Mouse (Mus musculus): ENCODE measurements around the gene Cst9. TPM values are rescaled to one million over a fixed set of nuclear protein-coding genes. Genes with fewer than 3 reads are reported as not detected.

Gene Cst9
- not detected in 2 replicates for polyA plus RNA-seq (2014; fragmentation: Nextera tagmentation; extraction: Ambion mirVana)

DNA sequence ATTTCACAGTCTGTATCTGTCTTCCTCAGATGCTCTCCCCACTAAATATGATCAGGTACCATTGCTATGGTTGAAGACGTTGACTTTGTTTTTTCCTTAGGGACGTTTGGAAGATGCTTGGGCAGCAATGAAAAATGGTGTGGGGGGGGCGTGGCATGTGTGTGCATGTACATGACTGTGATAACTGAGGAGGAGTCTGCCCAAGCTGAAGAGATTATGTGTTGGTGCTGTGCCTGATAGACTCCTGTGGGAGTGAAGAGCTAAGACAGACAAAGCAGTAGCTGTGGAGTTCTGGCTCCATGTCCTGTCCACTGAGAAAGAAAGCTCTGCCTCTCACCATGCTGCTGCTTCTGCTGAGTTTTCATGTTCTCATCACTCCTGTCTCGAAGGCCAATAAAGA lies at the start of gene Cst9:
Gene Cst9 (plus strand): TSS at position 236 of the 400 bp plus-strand sequence.
- H3K9ac ChIP-seq (replicated peaks; ENCODE audit: low read length): no peak within 1 kb of the TSS
- DNase-seq (no peak), ATAC-seq (ENCODE audit: low FRiP score, low TSS enrichment) (no peak)
- no peaks in the 10 kb centered on the region for H3K36me3 ChIP-seq (ENCODE audit: control insufficient read depth, insufficient read depth, low read length)
- H3K9me3 ChIP-seq (ENCODE audit: control insufficient read depth, low read length): no peaks in the 10 kb centered on the region
- H3K4me2 ChIP-seq (ENCODE audit: low read length): no peak within 1 kb of the TSS
- 76% methylated on average over 4 of the region's 4 CpGs for WGBS
- no peaks in the 10 kb centered on the region for H3K4me1 ChIP-seq (ENCODE audit: control insufficient read depth, insufficient read depth, low read length)
- H3K27me3 ChIP-seq (ENCODE audit: control insufficient read depth, insufficient read depth, low read length): no peaks in the 10 kb centered on the region
- H3K4me3 ChIP-seq (replicated peaks; ENCODE audit: low read depth, low read length): no peak within 1 kb of the TSS
- H3K27ac ChIP-seq (replicated peaks; ENCODE audit: low read depth, low read length): no peak within 1 kb of the TSS

DNA sequence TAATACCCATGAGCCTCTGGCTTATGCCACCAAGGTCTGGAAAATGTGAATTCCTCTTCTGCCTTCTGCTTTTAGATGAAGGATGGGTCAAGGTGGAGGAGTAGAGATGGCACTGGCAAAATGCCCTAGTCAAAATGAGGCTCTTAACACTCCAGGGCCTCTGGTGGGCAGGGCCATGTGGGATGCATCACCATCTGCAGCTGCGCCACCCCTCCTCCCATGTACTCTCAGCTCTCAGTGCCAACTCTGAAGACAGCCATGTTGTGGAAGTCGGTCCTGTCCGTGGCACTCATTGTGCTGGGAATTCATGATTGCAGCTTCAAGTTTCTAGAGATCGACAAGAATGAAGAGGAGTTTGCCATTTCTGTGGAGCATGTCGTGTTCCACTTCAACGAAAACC lies 45.8 kb upstream of the Cst9 start, which contains the start of gene Cst12:
Gene Cst12 (plus strand): TSS at position 220 of the 400 bp plus-strand sequence.
- ATAC-seq (ENCODE audit: low FRiP score, low TSS enrichment): no peak
- H3K36me3 ChIP-seq (ENCODE audit: control insufficient read depth, insufficient read depth, low read length): no peaks in the 10 kb centered on the region
- H3K4me1 ChIP-seq (ENCODE audit: control insufficient read depth, insufficient read depth, low read length): no peaks in the 10 kb centered on the region
- DNase-seq: no peak
- no peaks in the 10 kb centered on the region for H3K9me3 ChIP-seq (ENCODE audit: control insufficient read depth, low read length)
- no peaks in the 10 kb centered on the region for H3K27me3 ChIP-seq (ENCODE audit: control insufficient read depth, insufficient read depth, low read length)
- no peak within 1 kb of the TSS for H3K4me2 ChIP-seq (ENCODE audit: low read length)
- WGBS: 97% methylated on average over 6 of the region's 6 CpGs
- no peak within 1 kb of the TSS for H3K9ac ChIP-seq (replicated peaks; ENCODE audit: low read length)
- no peak within 1 kb of the TSS for H3K4me3 ChIP-seq (replicated peaks; ENCODE audit: low read depth, low read length)
- H3K27ac ChIP-seq (replicated peaks; ENCODE audit: low read depth, low read length): no peak within 1 kb of the TSS

DNA sequence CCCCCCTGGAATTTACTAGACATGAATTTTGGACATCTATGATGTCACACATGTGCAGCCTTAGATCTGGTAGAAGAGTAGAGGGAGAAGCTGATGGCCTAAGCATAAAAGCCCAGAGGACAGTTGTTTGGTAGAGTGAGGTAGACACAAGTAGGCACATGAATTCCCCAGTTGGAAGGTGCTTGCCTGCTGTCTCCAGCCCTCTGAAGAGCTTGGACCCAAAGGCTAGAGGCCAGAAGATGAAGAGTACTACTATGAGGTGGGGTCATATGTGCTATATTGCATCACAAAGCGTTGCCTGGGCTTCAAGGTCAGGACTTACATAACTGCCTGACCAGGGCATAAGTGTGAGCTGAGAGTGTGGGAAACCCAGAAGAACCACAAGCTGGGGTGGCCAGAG lies 36.5 kb upstream of the Cst9 start, which contains the start of gene Cst8:
Gene Cst8 (plus strand): TSS at position 301 of the 400 bp plus-strand sequence.
- H3K4me3 ChIP-seq (replicated peaks; ENCODE audit: low read depth, low read length): no peak within 1 kb of the TSS
- no peak within 1 kb of the TSS for H3K4me2 ChIP-seq (ENCODE audit: low read length)
- H3K36me3 ChIP-seq (ENCODE audit: control insufficient read depth, insufficient read depth, low read length): no peaks in the 10 kb centered on the region
- H3K27me3 ChIP-seq (ENCODE audit: control insufficient read depth, insufficient read depth, low read length): no peaks in the 10 kb centered on the region
- no peak for ATAC-seq (ENCODE audit: low FRiP score, low TSS enrichment)
- DNase-seq: no peak
- H3K4me1 ChIP-seq (ENCODE audit: control insufficient read depth, insufficient read depth, low read length): no peaks in the 10 kb centered on the region
- no peak within 1 kb of the TSS for H3K27ac ChIP-seq (replicated peaks; ENCODE audit: low read depth, low read length)
- H3K9me3 ChIP-seq (ENCODE audit: control insufficient read depth, low read length): no peaks in the 10 kb centered on the region
- H3K9ac ChIP-seq (replicated peaks; ENCODE audit: low read length): no peak within 1 kb of the TSS
- WGBS: 92% methylated on average over 1 of the region's 1 CpGs

DNA sequence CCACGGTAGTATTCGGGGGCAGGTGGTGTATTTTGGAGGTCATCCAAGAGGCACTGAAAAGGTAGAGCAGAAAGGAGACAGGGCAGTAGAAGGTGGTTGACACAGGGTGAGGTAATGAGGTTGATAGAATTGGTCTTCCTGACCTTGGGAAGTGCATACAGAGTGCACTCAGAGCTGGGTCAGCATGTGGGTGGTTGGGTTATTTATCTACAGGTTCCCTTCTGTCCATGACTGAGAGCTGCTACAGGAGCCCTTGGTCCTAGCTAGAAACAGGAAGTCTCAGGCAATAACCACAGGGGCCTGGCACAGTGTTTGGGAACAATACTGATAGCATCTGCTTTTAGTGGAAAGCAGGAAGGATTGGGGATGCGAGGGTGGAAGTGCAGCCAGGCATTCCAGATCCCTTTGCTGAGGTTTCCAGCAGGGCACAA lies 33.4 kb upstream of the Cst9 start:
- WGBS: 78% methylated on average over 3 of the region's 3 CpGs

DNA sequence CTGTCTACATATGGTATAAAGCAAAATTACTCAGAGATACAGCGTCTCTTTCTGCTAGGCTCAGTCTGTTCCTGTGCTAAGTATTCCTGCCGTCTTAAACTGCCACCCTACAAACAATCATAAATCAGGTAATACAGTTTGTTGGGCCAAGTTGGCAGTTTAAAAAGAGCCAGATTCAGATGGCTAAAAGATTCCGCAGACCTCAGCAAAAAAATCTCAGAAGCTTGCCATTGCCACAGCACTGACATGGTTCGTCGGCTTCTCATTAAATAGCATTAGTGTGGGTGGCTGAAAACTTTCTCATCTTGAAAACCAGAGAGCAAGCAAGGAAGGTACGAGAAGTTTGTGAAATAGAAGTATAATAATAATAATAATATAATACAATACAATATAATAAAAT lies 28.3 kb upstream of the Cst9 start:
- Histone ChIP-seq H3K4me3 (replicated peaks; ENCODE audit: low read depth, low read length) (no peak overlapping the region), H3K4me1 (ENCODE audit: control insufficient read depth, insufficient read depth, low read length) (no peaks in the 10 kb centered on the region), H3K9me3 (ENCODE audit: control insufficient read depth, low read length) (no peaks in the 10 kb centered on the region), H3K9ac (replicated peaks; ENCODE audit: low read length) (no peak overlapping the region), H3K27me3 (ENCODE audit: control insufficient read depth, insufficient read depth, low read length) (no peaks in the 10 kb centered on the region), H3K36me3 (ENCODE audit: control insufficient read depth, insufficient read depth, low read length) (no peaks in the 10 kb centered on the region), H3K4me2 (ENCODE audit: low read length) (no peak overlapping the region), H3K27ac (replicated peaks; ENCODE audit: low read depth, low read length) (no peak overlapping the region)
- 80% methylated on average over 6 of the region's 6 CpGs for WGBS
- DNase-seq (no peak), ATAC-seq (ENCODE audit: low FRiP score, low TSS enrichment) (no peak)

More for the DNA sequence above, 33.4 kb upstream of the Cst9 start:
- Histone ChIP-seq H3K9me3 (ENCODE audit: control insufficient read depth, low read length) (no peaks in the 10 kb centered on the region), H3K36me3 (ENCODE audit: control insufficient read depth, insufficient read depth, low read length) (no peaks in the 10 kb centered on the region), H3K4me3 (replicated peaks; ENCODE audit: low read depth, low read length) (no peak overlapping the region), H3K4me1 (ENCODE audit: control insufficient read depth, insufficient read depth, low read length) (no peaks in the 10 kb centered on the region), H3K4me2 (ENCODE audit: low read length) (no peak overlapping the region), H3K27me3 (ENCODE audit: control insufficient read depth, insufficient read depth, low read length) (no peaks in the 10 kb centered on the region), H3K9ac (replicated peaks; ENCODE audit: low read length) (no peak overlapping the region), H3K27ac (replicated peaks; ENCODE audit: low read depth, low read length) (no peak overlapping the region)
- ATAC-seq (ENCODE audit: low FRiP score, low TSS enrichment) (no peak), DNase-seq (no peak)

DNA sequence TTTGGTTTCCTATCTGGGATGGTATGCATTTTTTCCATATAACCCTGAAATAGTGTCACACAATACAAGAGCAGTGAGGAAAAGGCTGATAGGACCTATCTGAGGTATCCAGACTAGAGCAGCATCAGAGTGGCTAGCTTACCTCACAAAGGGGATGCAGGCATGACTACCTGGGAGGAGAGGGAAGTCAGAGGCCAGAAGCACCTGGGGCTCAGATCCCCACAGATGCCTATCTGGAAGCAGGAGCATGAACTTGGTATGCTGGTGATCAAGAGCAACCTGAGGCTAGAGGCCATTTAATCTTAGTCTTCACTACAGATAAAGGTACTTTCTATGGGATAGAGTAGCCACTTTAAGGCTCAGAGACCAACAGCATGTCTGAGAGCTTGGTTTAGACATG lies 15.0 kb upstream of the Cst9 start, which contains the start of gene Cst13:
Gene Cst13 (plus strand): TSS at position 173 of the 400 bp plus-strand sequence.
- Histone ChIP-seq H3K9me3 (ENCODE audit: control insufficient read depth, low read length) (no peaks in the 10 kb centered on the region), H3K4me3 (replicated peaks; ENCODE audit: low read depth, low read length) (no peak within 1 kb of the TSS), H3K27me3 (ENCODE audit: control insufficient read depth, insufficient read depth, low read length) (no peaks in the 10 kb centered on the region), H3K4me2 (ENCODE audit: low read length) (no peak within 1 kb of the TSS), H3K36me3 (ENCODE audit: control insufficient read depth, insufficient read depth, low read length) (no peaks in the 10 kb centered on the region), H3K27ac (replicated peaks; ENCODE audit: low read depth, low read length) (no peak within 1 kb of the TSS), H3K9ac (replicated peaks; ENCODE audit: low read length) (no peak within 1 kb of the TSS), H3K4me1 (ENCODE audit: control insufficient read depth, insufficient read depth, low read length) (no peaks in the 10 kb centered on the region)
- ATAC-seq (ENCODE audit: low FRiP score, low TSS enrichment) (no peak), DNase-seq (no peak)

DNA sequence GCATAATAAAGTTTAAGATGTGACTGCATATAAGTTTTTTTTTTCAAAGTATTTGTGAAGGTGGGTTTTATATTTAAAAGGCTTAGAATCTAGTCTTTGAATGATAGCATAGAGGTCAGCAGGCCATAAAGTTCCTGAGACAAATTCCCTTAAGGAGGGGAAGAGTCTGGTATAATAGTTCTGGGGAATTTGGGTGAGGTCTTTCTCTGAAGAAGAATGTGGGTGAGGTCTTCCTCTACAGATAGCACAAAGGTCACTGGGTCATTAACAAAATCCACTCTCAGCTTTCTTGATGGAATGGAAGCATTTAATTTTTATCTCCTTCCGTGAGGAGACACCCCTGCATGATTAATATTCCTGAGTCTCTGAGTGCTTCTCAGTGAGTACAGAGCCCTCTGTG lies 9.0 kb upstream of the Cst9 start:
- DNase-seq: no peak
- H3K9ac ChIP-seq (replicated peaks; ENCODE audit: low read length): no peak overlapping the region
- no peak overlapping the region for H3K27ac ChIP-seq (replicated peaks; ENCODE audit: low read depth, low read length)
- no peak overlapping the region for H3K4me2 ChIP-seq (ENCODE audit: low read length)
- no peak overlapping the region for H3K4me3 ChIP-seq (replicated peaks; ENCODE audit: low read depth, low read length)
- 62% methylated on average over 1 of the region's 1 CpGs for WGBS
- ATAC-seq (ENCODE audit: low FRiP score, low TSS enrichment): no peak
- H3K9me3 ChIP-seq (ENCODE audit: control insufficient read depth, low read length): no peaks in the 10 kb centered on the region
- H3K4me1 ChIP-seq (ENCODE audit: control insufficient read depth, insufficient read depth, low read length): no peaks in the 10 kb centered on the region
- no peaks in the 10 kb centered on the region for H3K36me3 ChIP-seq (ENCODE audit: control insufficient read depth, insufficient read depth, low read length)
- no peaks in the 10 kb centered on the region for H3K27me3 ChIP-seq (ENCODE audit: control insufficient read depth, insufficient read depth, low read length)

DNA sequence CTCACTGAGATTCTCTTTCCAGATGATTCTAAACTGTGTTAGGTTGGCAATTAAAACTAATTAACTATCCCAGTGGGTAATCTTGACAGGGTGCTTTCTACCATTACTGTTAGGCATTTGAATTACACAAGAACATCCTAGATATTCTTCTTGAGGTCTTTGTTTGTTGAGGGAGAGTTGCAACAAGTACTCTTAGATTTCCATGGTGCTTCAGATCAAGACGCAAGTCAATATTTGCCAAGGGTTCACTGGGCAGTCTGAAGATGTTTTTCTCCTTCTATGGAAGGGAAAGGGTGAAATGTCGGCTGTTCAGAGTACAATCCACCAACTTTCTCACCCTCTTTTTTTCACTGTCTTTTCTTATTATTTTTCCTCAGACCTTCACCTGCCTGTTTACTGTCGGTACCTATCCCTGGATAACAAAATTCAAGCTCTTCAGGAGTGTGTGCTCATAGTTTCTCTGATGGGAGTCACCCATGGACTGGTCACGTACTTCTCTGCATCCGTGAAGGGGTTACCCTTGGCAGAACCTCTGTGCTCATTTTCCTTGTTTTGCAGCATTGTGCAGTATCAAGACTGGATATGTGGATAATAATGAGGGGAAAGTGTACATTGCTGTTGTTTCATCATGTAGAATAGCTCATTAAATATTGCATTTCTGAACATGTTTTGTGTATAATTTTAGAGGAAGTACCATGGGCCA lies 3.3 kb downstream of the Cst9 start:
- no peaks in the 10 kb centered on the region for H3K9me3 ChIP-seq (ENCODE audit: control insufficient read depth, low read length)
- H3K36me3 ChIP-seq (ENCODE audit: control insufficient read depth, insufficient read depth, low read length): no peaks in the 10 kb centered on the region
- no peak overlapping the region for H3K9ac ChIP-seq (replicated peaks; ENCODE audit: low read length)
- H3K27ac ChIP-seq (replicated peaks; ENCODE audit: low read depth, low read length): no peak overlapping the region
- DNase-seq: no peak
- no peak overlapping the region for H3K4me3 ChIP-seq (replicated peaks; ENCODE audit: low read depth, low read length)
- 86% methylated on average over 5 of the region's 5 CpGs for WGBS
- H3K4me2 ChIP-seq (ENCODE audit: low read length): no peak overlapping the region
- ATAC-seq (ENCODE audit: low FRiP score, low TSS enrichment): no peak
- H3K27me3 ChIP-seq (ENCODE audit: control insufficient read depth, insufficient read depth, low read length): no peaks in the 10 kb centered on the region
- no peaks in the 10 kb centered on the region for H3K4me1 ChIP-seq (ENCODE audit: control insufficient read depth, insufficient read depth, low read length)

DNA sequence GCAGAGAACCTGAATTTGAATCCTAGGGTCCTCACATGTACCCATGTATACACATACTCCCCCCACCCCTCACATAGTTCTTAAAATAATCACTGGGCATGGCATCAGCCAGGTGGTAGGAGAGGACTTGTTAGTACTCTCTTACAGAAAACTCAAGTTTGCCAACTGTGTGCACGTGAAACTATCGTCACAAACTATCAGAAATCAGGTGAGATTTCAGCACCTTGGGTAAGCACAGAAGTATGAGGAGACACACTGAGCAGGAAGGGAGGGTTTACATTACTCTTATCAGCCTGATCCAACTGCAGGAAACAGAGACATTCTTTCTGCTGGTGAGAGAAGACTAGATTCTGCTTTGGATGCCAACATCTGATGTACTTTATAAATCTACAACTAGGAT lies 4.3 kb downstream of the Cst9 start:
- no peak overlapping the region for H3K27ac ChIP-seq (replicated peaks; ENCODE audit: low read depth, low read length)
- H3K4me2 ChIP-seq (ENCODE audit: low read length): no peak overlapping the region
- no peak overlapping the region for H3K4me3 ChIP-seq (replicated peaks; ENCODE audit: low read depth, low read length)
- 87% methylated on average over 2 of the region's 2 CpGs for WGBS
- H3K9me3 ChIP-seq (ENCODE audit: control insufficient read depth, low read length): peaks cover 4% of the 10 kb centered on the region; the same call in 1 of the 2 replicates
- DNase-seq: no peak
- no peaks in the 10 kb centered on the region for H3K36me3 ChIP-seq (ENCODE audit: control insufficient read depth, insufficient read depth, low read length)
- ATAC-seq (ENCODE audit: low FRiP score, low TSS enrichment): no peak
- H3K4me1 ChIP-seq (ENCODE audit: control insufficient read depth, insufficient read depth, low read length): no peaks in the 10 kb centered on the region
- no peak overlapping the region for H3K9ac ChIP-seq (replicated peaks; ENCODE audit: low read length)
- no peaks in the 10 kb centered on the region for H3K27me3 ChIP-seq (ENCODE audit: control insufficient read depth, insufficient read depth, low read length)
